Mouse (Mus musculus): ENCODE measurements at regions not wholly inside any gene's neighbourhood (a gene's known extent, or its start where the extent isn't known, plus 50 kb on each side); places are given as distances from the start of the nearest gene placed in this dataset.

DNA sequence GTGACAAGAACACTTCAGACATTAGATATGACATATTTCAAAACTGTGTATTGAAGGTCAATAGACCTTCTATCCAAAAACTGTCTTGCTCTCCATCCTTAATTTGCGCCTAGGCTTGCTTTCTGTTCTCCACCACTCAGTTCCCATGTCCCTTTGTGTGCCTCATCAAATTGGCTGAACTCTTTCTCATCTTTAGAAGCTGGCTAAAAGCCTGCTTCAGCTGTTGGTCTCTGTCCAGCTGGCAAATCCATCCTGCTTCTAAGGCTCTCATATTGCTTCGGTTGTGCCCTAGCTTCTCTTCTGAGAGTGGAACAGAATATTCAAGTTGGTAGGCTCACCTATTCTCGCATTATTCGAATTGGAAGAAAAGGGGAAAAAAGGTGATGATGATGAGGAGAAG, 322.6 kb upstream of the Klf12 start:
- TF ChIP-seq CTCF (conservative IDR thresholded peaks at IDR 0.05; ENCODE audit: low read length): no peak
- TF ChIP-seq NANOG (IDR thresholded peaks at IDR 0.05; ENCODE audit: borderline replicate concordance, low read length): no peak
- TF ChIP-seq POU5F1 (IDR thresholded peaks at IDR 0.05; ENCODE audit: borderline replicate concordance, low read length): no peak
